Mouse (Mus musculus) spleen, adult 2 months (tissue): Measurements from ENCODE around the gene Rpsa.

Source experiments
- CTCF ChIP-seq: fragments of 200-500 bp; IDR thresholded peaks from 2 replicates; pipeline ENCODE4 v1.5.1; 2011; ENCODE audit warnings: mild to moderate bottlenecking, inconsistent platforms; ENCODE audit not compliant: insufficient read depth, insufficient read length, insufficient replicate concordance; ENCODE audit errors: extremely low read depth
- POLR2A ChIP-seq: fragments of 200-500 bp; IDR thresholded peaks from 2 replicates; pipeline ENCODE4 v1.6.1; 2011; ENCODE audit warnings: low read depth, low read length, inconsistent platforms

DNA sequence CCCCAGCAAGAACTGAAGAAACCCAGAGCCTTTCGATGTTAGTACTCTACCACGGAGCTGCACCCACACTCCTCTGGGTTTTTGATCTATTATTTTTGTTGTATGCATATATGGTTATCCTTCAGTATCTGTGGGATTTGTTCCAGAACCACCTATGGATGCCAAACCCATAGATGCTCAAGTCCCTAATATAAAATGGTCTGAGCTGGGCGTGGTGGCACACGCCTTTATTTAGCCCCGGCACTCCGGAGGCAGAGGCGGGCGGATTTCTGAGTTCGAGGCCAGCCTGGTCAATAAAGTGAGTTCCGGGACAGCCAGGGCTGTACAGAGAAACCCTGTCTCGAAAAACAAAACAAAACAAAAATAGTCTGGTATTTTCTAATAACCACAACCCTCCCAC lies 621 bp upstream of the Rpsa start:
- TF ChIP-seq CTCF (no peak), POLR2A (no peak)
